Mouse (Mus musculus): ENCODE measurements around the gene Fdxacb1. TPM values are rescaled to one million over a fixed set of nuclear protein-coding genes. Genes with fewer than 3 reads are reported as not detected.

Fdxacb1 gene
- polyA plus RNA-seq, 1 experiment = 3.6 TPM

- Histone ChIP-seq H3ac (ENCODE audit: control insufficient read depth, insufficient read length) (peak overlapping the region; percentile 56), H3K4me2 (ENCODE audit: low read depth) (peak overlapping the region; percentile 97), H3K27me3 (ENCODE audit: control insufficient read depth, insufficient read depth, insufficient read length) (no peaks in the 10 kb centered on the region), H3K79me2 (ENCODE audit: control insufficient read depth, insufficient read depth) (no peaks in the 10 kb centered on the region), H3K36me3 (ENCODE audit: control insufficient read depth, insufficient read depth) (no peaks in the 10 kb centered on the region), H3K4me3 (peak overlapping the region; percentile 49)
- TF ChIP-seq TCF3 (IDR thresholded peaks at IDR 0.05; ENCODE audit: insufficient read length, low read depth) (no peak), TCF12 (IDR thresholded peaks at IDR 0.05; ENCODE audit: insufficient read depth, poor library complexity, severe bottlenecking) (no peak), REST (IDR thresholded peaks at IDR 0.05; ENCODE audit: insufficient read depth, insufficient read length) (no peak), POLR2AphosphoS2 (IDR thresholded peaks at IDR 0.05; ENCODE audit: insufficient read length, low read depth) (no peak), MYOD1 (IDR thresholded peaks at IDR 0.05; ENCODE audit: control insufficient read depth in 1 of 3, insufficient read length in 2 of 3, low read depth in 2 of 3) (no peak), MAX (IDR thresholded peaks at IDR 0.05; ENCODE audit: low read depth) (no peak), POLR2A (IDR thresholded peaks at IDR 0.05; ENCODE audit: insufficient read length, low read depth) (no peak), SRF (IDR thresholded peaks at IDR 0.05; ENCODE audit: control insufficient read depth, insufficient read length, low read depth) (no peak), E2F4 (IDR thresholded peaks at IDR 0.05; ENCODE audit: insufficient read depth) (no peak), MYOG (IDR thresholded peaks at IDR 0.05; ENCODE audit: control insufficient read depth in 1 of 3, insufficient read depth in 1 of 3, insufficient read length in 2 of 3, low read depth in 2 of 3) (no peak), USF1 (IDR thresholded peaks at IDR 0.05; ENCODE audit: low read depth) (no peak), CEBPB (IDR thresholded peaks at IDR 0.05; ENCODE audit: insufficient read depth, poor library complexity, severe bottlenecking) (no peak)
Observed at GRCm38 (mm10) chr9:50767531-50768106, 417 bp upstream of the Fdxacb1 start.

- peaks cover 3% of the 10 kb centered on the region for H3K79me2 ChIP-seq (ENCODE audit: control insufficient read depth, insufficient read depth)
- H3K36me3 ChIP-seq (ENCODE audit: control insufficient read depth, insufficient read depth) = no peaks in the 10 kb centered on the region
- no peaks in the 10 kb centered on the region for H3K27me3 ChIP-seq (ENCODE audit: control insufficient read depth, insufficient read depth, insufficient read length)
- no peak overlapping the region for H3K4me3 ChIP-seq
- no peak overlapping the region for H3ac ChIP-seq (ENCODE audit: control insufficient read depth, insufficient read length)
- TF ChIP-seq MYOG (IDR thresholded peaks at IDR 0.05; ENCODE audit: control insufficient read depth in 1 of 3, insufficient read depth in 1 of 3, insufficient read length in 2 of 3, low read depth in 2 of 3) = no peak
- TF ChIP-seq USF1 (IDR thresholded peaks at IDR 0.05; ENCODE audit: low read depth) = no peak
- no peak for TF ChIP-seq MAX (IDR thresholded peaks at IDR 0.05; ENCODE audit: low read depth)
- TF ChIP-seq TCF3 (IDR thresholded peaks at IDR 0.05; ENCODE audit: insufficient read length, low read depth) = no peak
- TF ChIP-seq REST (IDR thresholded peaks at IDR 0.05; ENCODE audit: insufficient read depth, insufficient read length) = no peak
- no peak for TF ChIP-seq SRF (IDR thresholded peaks at IDR 0.05; ENCODE audit: control insufficient read depth, insufficient read length, low read depth)
- no peak for TF ChIP-seq CEBPB (IDR thresholded peaks at IDR 0.05; ENCODE audit: insufficient read depth, poor library complexity, severe bottlenecking)
- no peak for TF ChIP-seq POLR2AphosphoS2 (IDR thresholded peaks at IDR 0.05; ENCODE audit: insufficient read length, low read depth)
- no peak for TF ChIP-seq MYOD1 (IDR thresholded peaks at IDR 0.05; ENCODE audit: control insufficient read depth in 1 of 3, insufficient read length in 2 of 3, low read depth in 2 of 3)
- TF ChIP-seq E2F4 (IDR thresholded peaks at IDR 0.05; ENCODE audit: insufficient read depth) = no peak
- TF ChIP-seq POLR2A (IDR thresholded peaks at IDR 0.05; ENCODE audit: insufficient read length, low read depth) = no peak
- TF ChIP-seq TCF12 (IDR thresholded peaks at IDR 0.05; ENCODE audit: insufficient read depth, poor library complexity, severe bottlenecking) = no peak
- H3K4me2 ChIP-seq (ENCODE audit: low read depth) = no peak overlapping the region
Observed at GRCm38 (mm10) chr9:50770011-50770410, 2.0 kb downstream of the Fdxacb1 start.

GRCm38 (mm10) chr9:50774026-50774462 is 6.0 kb downstream of the Fdxacb1 start:
- Histone ChIP-seq H3K27me3 (ENCODE audit: control insufficient read depth, insufficient read depth, insufficient read length) (no peaks in the 10 kb centered on the region), H3ac (ENCODE audit: control insufficient read depth, insufficient read length) (no peak overlapping the region), H3K79me2 (ENCODE audit: control insufficient read depth, insufficient read depth) (peaks cover 4% of the 10 kb centered on the region), H3K4me2 (ENCODE audit: low read depth) (peak overlapping the region; percentile 97), H3K4me3 (peak overlapping the region; percentile 39), H3K36me3 (ENCODE audit: control insufficient read depth, insufficient read depth) (no peaks in the 10 kb centered on the region)
- no peak for TF ChIP-seq E2F4 (IDR thresholded peaks at IDR 0.05; ENCODE audit: insufficient read depth)
- no peak for TF ChIP-seq TCF3 (IDR thresholded peaks at IDR 0.05; ENCODE audit: insufficient read length, low read depth)
- TF ChIP-seq MYOG (IDR thresholded peaks at IDR 0.05; ENCODE audit: control insufficient read depth in 1 of 3, insufficient read depth in 1 of 3, insufficient read length in 2 of 3, low read depth in 2 of 3) = no peak

- Histone ChIP-seq H3K79me2 (ENCODE audit: control insufficient read depth, insufficient read depth) (peaks cover 4% of the 10 kb centered on the region), H3K27me3 (ENCODE audit: control insufficient read depth, insufficient read depth, insufficient read length) (no peaks in the 10 kb centered on the region), H3K4me2 (ENCODE audit: low read depth) (peak within 1 kb of the TSS; percentile 97), H3K4me3 (peak within 1 kb of the TSS; percentile 39), H3ac (ENCODE audit: control insufficient read depth, insufficient read length) (peak within 1 kb of the TSS; percentile 71), H3K36me3 (ENCODE audit: control insufficient read depth, insufficient read depth) (no peaks in the 10 kb centered on the region)
- TF ChIP-seq MYOG (IDR thresholded peaks at IDR 0.05; ENCODE audit: control insufficient read depth in 1 of 3, insufficient read depth in 1 of 3, insufficient read length in 2 of 3, low read depth in 2 of 3) (peak in 1 of 3 experiments; percentile 14), TCF3 (IDR thresholded peaks at IDR 0.05; ENCODE audit: insufficient read length, low read depth) (no peak), TCF12 (IDR thresholded peaks at IDR 0.05; ENCODE audit: insufficient read depth, poor library complexity, severe bottlenecking) (no peak), CEBPB (IDR thresholded peaks at IDR 0.05; ENCODE audit: insufficient read depth, poor library complexity, severe bottlenecking) (no peak), POLR2A (IDR thresholded peaks at IDR 0.05; ENCODE audit: insufficient read length, low read depth) (peak; percentile 55), MAX (IDR thresholded peaks at IDR 0.05; ENCODE audit: low read depth) (no peak), SRF (IDR thresholded peaks at IDR 0.05; ENCODE audit: control insufficient read depth, insufficient read length, low read depth) (no peak), POLR2AphosphoS2 (IDR thresholded peaks at IDR 0.05; ENCODE audit: insufficient read length, low read depth) (no peak), MYOD1 (IDR thresholded peaks at IDR 0.05; ENCODE audit: control insufficient read depth in 1 of 3, insufficient read length in 2 of 3, low read depth in 2 of 3) (no peak), USF1 (IDR thresholded peaks at IDR 0.05; ENCODE audit: low read depth) (no peak), E2F4 (IDR thresholded peaks at IDR 0.05; ENCODE audit: insufficient read depth) (no peak), REST (IDR thresholded peaks at IDR 0.05; ENCODE audit: insufficient read depth, insufficient read length) (no peak)
Observed at GRCm38 (mm10) chr9:50774991-50775612, 7.1 kb downstream of the Fdxacb1 start, which contains the start of the genes Alg9 and 1110032A03Rik. Gene Alg9 (plus strand): TSS chr9:50775019. Gene 1110032A03Rik (minus strand): TSS chr9:50775520.

All from myocyte (in vitro differentiated cells).